8 mouse cellular contexts compared by ENCODE assay signal in genomic region chr6:70792644-70793043, GRCm38 (mm10). TPM values are rescaled to one million over a fixed set of nuclear protein-coding genes. Genes with fewer than 3 reads are reported as not detected.
DNase-seq lines count a peak whose midpoint lies in the region; ATAC-seq and TF ChIP-seq lines count a peak whose summit lies in the region.

No protein-coding gene starts in this region.

- in situ Hi-C loops in CH12.LX (cut with MboI; ENCODE audit: low pct_ligation_motif_present, low pct_unique_long_range_greater_than_20kb, low sequenced_read_pairs), result no loop called here

- no peak for TF ChIP-seq POLR2A in CH12.LX (IDR thresholded peaks at IDR 0.05; ENCODE audit: low read depth, low read length)

- dilution Hi-C loops in CH12.LX (cut with MboI; ENCODE audit: extremely low pct_ligation_motif_present, extremely low pct_unique_long_range_greater_than_20kb, low sequenced_read_pairs), result no loop called here

- TF ChIP-seq CTCF in CH12.LX (conservative IDR thresholded peaks at IDR 0.05 in 1 of 2, IDR thresholded peaks at IDR 0.05 in 1 of 2; ENCODE audit: low read depth in 2 of 2, low read length in 2 of 2), result no peak

- peaks cover 20% of the 10 kb centered on the region for H3K79me2 ChIP-seq in CH12.LX (replicated peaks; ENCODE audit: control insufficient read depth, extremely low read depth, insufficient read depth, poor library complexity, severe bottlenecking)

- H3K27ac ChIP-seq in CH12.LX (ENCODE audit: insufficient read depth, low read depth), result peak overlapping the region; percentile 20; the same call in 1 of the 2 replicates
- H3K27ac ChIP-seq in forebrain, embryonic 12.5 days, result no peak overlapping the region
- no peak overlapping the region for H3K27ac ChIP-seq in limb, embryonic 11.5 days (replicated peaks; ENCODE audit: low read depth, low read length)
- H3K27ac ChIP-seq in neural tube, embryonic 13.5 days (replicated peaks), result no peak overlapping the region

- ATAC-seq in forebrain, embryonic 12.5 days (ENCODE audit: low FRiP score), result peak; percentile 21
- peak; percentile 4; the same call in 1 of the 2 replicates for ATAC-seq in limb, embryonic 11.5 days (ENCODE audit: insufficient number of reproducible peaks, low FRiP score, low TSS enrichment, low read depth)
- peak; percentile 21 for ATAC-seq in neural tube, embryonic 13.5 days (ENCODE audit: low read depth)

- H3K4me3 ChIP-seq in CH12.LX (replicated peaks in 1 of 3; ENCODE audit: low read depth in 2 of 3, low read length in 2 of 3, poor library complexity in 1 of 3), result peak overlapping the region; percentile 59 to 74 (median 71)
- peak overlapping the region; percentile 78 for H3K4me3 ChIP-seq in forebrain, embryonic 12.5 days (replicated peaks)
- peak overlapping the region; percentile 59 for H3K4me3 ChIP-seq in limb, embryonic 11.5 days (ENCODE audit: low read depth, low read length)
- peak overlapping the region; percentile 82 for H3K4me3 ChIP-seq in neural tube, embryonic 13.5 days

- H3K4me1 ChIP-seq in CH12.LX (ENCODE audit: control insufficient read depth in 1 of 2, insufficient read depth in 2 of 2), result peaks cover 10 to 40% of the 10 kb centered on the region in 2 experiments; a peak in 3 of 4 replicates
- peaks cover 21% of the 10 kb centered on the region for H3K4me1 ChIP-seq in forebrain, embryonic 12.5 days
- peaks cover 8% of the 10 kb centered on the region; the same call in 1 of the 2 replicates for H3K4me1 ChIP-seq in limb, embryonic 11.5 days (ENCODE audit: control insufficient read depth, insufficient read depth, low read length)
- peaks cover 29% of the 10 kb centered on the region for H3K4me1 ChIP-seq in neural tube, embryonic 13.5 days (replicated peaks)

- TF ChIP-seq EP300 in CH12.LX (IDR thresholded peaks at IDR 0.05; ENCODE audit: low read length), result no peak

- peak overlapping the region; percentile 78 for H3K9ac ChIP-seq in CH12.LX (ENCODE audit: insufficient read depth, low read depth)
- H3K9ac ChIP-seq in forebrain, embryonic 12.5 days, result peak overlapping the region; percentile 77
- peak overlapping the region; percentile 57 for H3K9ac ChIP-seq in limb, embryonic 11.5 days (ENCODE audit: low read length)
- peak overlapping the region; percentile 67 for H3K9ac ChIP-seq in neural tube, embryonic 13.5 days

- H3K27me3 ChIP-seq in CH12.LX (replicated peaks), result no peaks in the 10 kb centered on the region
- H3K27me3 ChIP-seq in forebrain, embryonic 12.5 days, result no peaks in the 10 kb centered on the region
- no peaks in the 10 kb centered on the region for H3K27me3 ChIP-seq in limb, embryonic 11.5 days (ENCODE audit: control insufficient read depth, insufficient read depth, low read length)
- no peaks in the 10 kb centered on the region for H3K27me3 ChIP-seq in neural tube, embryonic 13.5 days

- peak overlapping the region; percentile 90; the same call in 1 of the 2 replicates for H3K4me2 ChIP-seq in CH12.LX (ENCODE audit: insufficient read depth, low read depth, poor library complexity, severe bottlenecking)
- H3K4me2 ChIP-seq in forebrain, embryonic 12.5 days, result peak overlapping the region; percentile 76
- peak overlapping the region; percentile 89 for H3K4me2 ChIP-seq in limb, embryonic 11.5 days (ENCODE audit: low read depth, severe bottlenecking)
- peak overlapping the region; percentile 71 for H3K4me2 ChIP-seq in neural tube, embryonic 13.5 days

- TF ChIP-seq RAD21 in CH12.LX (IDR thresholded peaks at IDR 0.05; ENCODE audit: low read depth, low read length), result no peak

- intact Hi-C loops in heart, postnatal 36 days (cut with DNase I), result loop anchor here (10.0 kb wide), 1 partner anchor 482 kb away; the partner anchor contains the start of gene Krcc1
- intact Hi-C loops in left cerebral cortex, postnatal 25 days (cut with DNase I), result no loop called here

- H3K9me3 ChIP-seq in CH12.LX (replicated peaks; ENCODE audit: low read length), result no peaks in the 10 kb centered on the region
- H3K9me3 ChIP-seq in forebrain, embryonic 12.5 days, result no peaks in the 10 kb centered on the region
- H3K9me3 ChIP-seq in limb, embryonic 11.5 days (ENCODE audit: control insufficient read depth, low read length), result no peaks in the 10 kb centered on the region
- H3K9me3 ChIP-seq in neural tube, embryonic 13.5 days, result no peaks in the 10 kb centered on the region

- DNase-seq in heart, adult 11 months, result peak; percentile 91
- DNase-seq in heart, postnatal 36 days, result no peak
- peak; percentile 62 for DNase-seq in CH12.LX (ENCODE audit: extremely low read depth)
- DNase-seq in limb, embryonic 11.5 days (ENCODE audit: low spot score), result no peak
- DNase-seq in left cerebral cortex, postnatal 25 days (ENCODE audit: low spot score in 2 of 2), result no peak
- DNase-seq in urinary bladder, adult 2 months (ENCODE audit: low spot score), result no peak

- H3K36me3 ChIP-seq in CH12.LX (replicated peaks in 1 of 2; ENCODE audit: control insufficient read depth in 1 of 2, insufficient read depth in 1 of 2, low read length in 1 of 2), result peaks cover 0 to 21% of the 10 kb centered on the region in 2 experiments
- H3K36me3 ChIP-seq in forebrain, embryonic 12.5 days (replicated peaks), result peaks cover 6% of the 10 kb centered on the region
- peaks cover 2% of the 10 kb centered on the region; the same call in 1 of the 2 replicates for H3K36me3 ChIP-seq in limb, embryonic 11.5 days (ENCODE audit: control insufficient read depth, insufficient read depth, low read length)
- H3K36me3 ChIP-seq in neural tube, embryonic 13.5 days, result peaks cover 11% of the 10 kb centered on the region; the same call in 1 of the 2 replicates

- WGBS in forebrain, embryonic 12.5 days, result 42% methylated on average over 8 of the region's 8 CpGs
- 48% methylated on average over 8 of the region's 8 CpGs for WGBS in limb, embryonic 11.5 days
- WGBS in neural tube, embryonic 13.5 days, result 39% methylated on average over 8 of the region's 8 CpGs

TF ChIP-seq in CH12.LX, 34 proteins besides CTCF, POLR2A, EP300 and RAD21:
- peak; percentile 13; the same call in 1 of the 2 replicates for TF ChIP-seq SIN3A (IDR thresholded peaks at IDR 0.05; ENCODE audit: low read length)
- no peak for TF ChIP-seq KAT2A (IDR thresholded peaks at IDR 0.05; ENCODE audit: insufficient replicate concordance, low read length)
- TF ChIP-seq POLR2AphosphoS2 (IDR thresholded peaks at IDR 0.05; ENCODE audit: low read depth, low read length), result 0 out of 2 replicates have a peak, but pooled peaks have one; percentile 1
- 0 out of 2 replicates have a peak, but pooled peaks have one; percentile 32 for TF ChIP-seq MYC (IDR thresholded peaks at IDR 0.05; ENCODE audit: low read depth, low read length)
- no peak for TF ChIP-seq MAZ (IDR thresholded peaks at IDR 0.05; ENCODE audit: low read depth, low read length)
- 0 out of 2 replicates have a peak, but pooled peaks have one; percentile 45 for TF ChIP-seq MAX (IDR thresholded peaks at IDR 0.05; ENCODE audit: low read length)
- peak; percentile 82 for TF ChIP-seq BHLHE40 (IDR thresholded peaks at IDR 0.05; ENCODE audit: low read depth, low read length)
- 0 out of 2 replicates have a peak, but pooled peaks have one; percentile 48 for TF ChIP-seq CHD1 (IDR thresholded peaks at IDR 0.05; ENCODE audit: low read depth, low read length)

RNA-seq across cellular contexts. Expression of gene Rpia, which starts 0.6 kb away (rescaled TPM):
- 10 to 100 TPM; 11.3 to 13.3 TPM for total RNA-seq in heart, postnatal 36 days (2021)
- total RNA-seq in CH12.LX (2012; rRNA removed) (55.7 and 76.1 TPM in 2 replicates), CH12.LX (2014; rRNA removed) (61.8 and 65.1 TPM in 2 replicates)
- polyA plus RNA-seq in CH12.LX (2012; ENCODE audit: insufficient read length, low read depth), result 57.8 and 68.9 TPM in 2 replicates
- 2.8 and 5.1 TPM in 2 replicates for polyA plus RNA-seq in forebrain, embryonic 12.5 days (2016; fragmentation: Nextera tagmentation; extraction: Ambion mirVana)
- 1.5 and 2.0 TPM in 2 replicates for polyA plus RNA-seq in limb, embryonic 11.5 days (2014; fragmentation: Nextera tagmentation; extraction: Ambion mirVana)
- 3.2 and 3.6 TPM in 2 replicates for polyA plus RNA-seq in neural tube, embryonic 13.5 days (2015; fragmentation: Nextera tagmentation; extraction: Ambion mirVana)
- total RNA-seq in left cerebral cortex, postnatal 25 days (2021), result 10 to 100 TPM; 11.9 to 13.2 TPM
- polyA plus RNA-seq in urinary bladder, adult 2 months (2012; rRNA removed), result 24.8 and 27.8 TPM in 2 replicates

RNA-seq across cellular contexts. Expression of gene Eif2ak3, which starts 51.7 kb away (rescaled TPM):
- 1 to 10 TPM; 9.2 to 9.6 TPM for total RNA-seq in heart, postnatal 36 days (2021)
- total RNA-seq in CH12.LX (2012; rRNA removed), result 38.9 and 39.5 TPM in 2 replicates
- total RNA-seq in CH12.LX (2014; rRNA removed), result 23.1 and 24.9 TPM in 2 replicates
- polyA plus RNA-seq in CH12.LX (2012; ENCODE audit: insufficient read length, low read depth), result 21.2 and 26.2 TPM in 2 replicates
- 14.8 and 15.9 TPM in 2 replicates for polyA plus RNA-seq in forebrain, embryonic 12.5 days (2016; fragmentation: Nextera tagmentation; extraction: Ambion mirVana)
- 8.2 and 8.7 TPM in 2 replicates for polyA plus RNA-seq in limb, embryonic 11.5 days (2014; fragmentation: Nextera tagmentation; extraction: Ambion mirVana)
- 14.9 and 17.3 TPM in 2 replicates for polyA plus RNA-seq in neural tube, embryonic 13.5 days (2015; fragmentation: Nextera tagmentation; extraction: Ambion mirVana)
- total RNA-seq in left cerebral cortex, postnatal 25 days (2021), result 10 to 100 TPM; 21.2 to 23.1 TPM
- 15.6 and 16.3 TPM in 2 replicates for polyA plus RNA-seq in urinary bladder, adult 2 months (2012; rRNA removed)

Comparison
In these comparisons a context has a peak if more than half of its experiments do, and no peak if none do; other contexts are left out.
1. DNase-seq: peak in heart, adult 11 months (single experiment) and CH12.LX (single experiment); none in heart, postnatal 36 days (0 of 2), limb, embryonic 11.5 days (single experiment), left cerebral cortex, postnatal 25 days (0 of 2) and urinary bladder, adult 2 months (single experiment).
2. Peak in every context shown above with its lines, with median percentiles within 50 percentile points of each other: H3K4me2 ChIP-seq, H3K4me3 ChIP-seq, H3K9ac ChIP-seq and ATAC-seq.